Mouse (Mus musculus) ES-E14 (cell line): ENCODE data around the gene Hkdc1. TPM values are rescaled to one million over a fixed set of nuclear protein-coding genes. Genes with fewer than 3 reads are reported as not detected.
A peak's percentile ranks its signal among the peaks of the same experiment; 100 is the strongest.

ENCODE experiments used
- DNase-seq: peaks from one replicate; pipeline ENCODE4 v3.0.0-alpha.2; 2013; ENCODE audit warnings: low read depth, low spot score
- H3K27ac ChIP-seq: 2 replicates; pipeline ENCODE4 v1.5.1; 2012; ENCODE audit warnings: low read depth, mild to moderate bottlenecking, low read length, moderate library complexity, mixed read lengths; ENCODE audit not compliant: poor library complexity, insufficient read depth, severe bottlenecking
- H3K36me3 ChIP-seq: 2 replicates; pipeline ENCODE4 v1.6.1; 2012; ENCODE audit warnings: mild to moderate bottlenecking, low read length, moderate library complexity, mixed read lengths; ENCODE audit not compliant: control insufficient read depth, poor library complexity, insufficient read depth, severe bottlenecking
- H3K4me1 ChIP-seq, 2 experiments: fragments of 150-350 bp in 1 of 2; sonication (generic) in 1 of 2; 2 replicates each; pipeline ENCODE4 v1.6.1; 2012; ENCODE audit warnings: low read length in 2 of 2, mild to moderate bottlenecking in 1 of 2, mixed read lengths in 1 of 2; ENCODE audit not compliant: control insufficient read depth in 2 of 2, insufficient read depth in 2 of 2, poor library complexity in 1 of 2
- H3K4me3 ChIP-seq, 2 experiments: fragments of 150-350 bp in 1 of 2; sonication (generic) in 1 of 2; 2 replicates each; pipeline ENCODE4 v1.5.1; 2012; ENCODE audit warnings: low read length in 2 of 2, low read depth in 1 of 2, mild to moderate bottlenecking in 1 of 2, mixed read lengths in 1 of 2; ENCODE audit not compliant: insufficient read depth in 1 of 2, poor library complexity in 1 of 2, severe bottlenecking in 1 of 2
- H3K9ac ChIP-seq: 2 replicates; pipeline ENCODE4 v1.6.1; 2012; ENCODE audit warnings: low read depth, mild to moderate bottlenecking, low read length, mixed read lengths; ENCODE audit not compliant: poor library complexity, insufficient read depth, severe bottlenecking
- H3K9me3 ChIP-seq: fragments of 150-350 bp; sonication (generic); 2 replicates; pipeline ENCODE4 v1.6.1; 2012; ENCODE audit warnings: low read depth, mild to moderate bottlenecking, low read length; ENCODE audit not compliant: control insufficient read depth, insufficient read depth
- CHD2 ChIP-seq: IDR thresholded peaks from 2 replicates; pipeline ENCODE4 v1.6.1; 2014; ENCODE audit warnings: mild to moderate bottlenecking, low read depth, low read length, inconsistent platforms
- HCFC1 ChIP-seq: IDR thresholded peaks from 2 replicates; pipeline ENCODE4 v1.6.1; 2012; ENCODE audit warnings: low read length, inconsistent platforms, borderline replicate concordance; ENCODE audit not compliant: insufficient read depth
- MAFK ChIP-seq: IDR thresholded peaks from 2 replicates; pipeline ENCODE4 v1.6.1; 2014; ENCODE audit warnings: mild to moderate bottlenecking, low read depth, low read length, inconsistent platforms; ENCODE audit not compliant: insufficient read depth
- ZC3H11A ChIP-seq: IDR thresholded peaks from 2 replicates; pipeline ENCODE4 v1.6.1; 2012; ENCODE audit warnings: low read depth, mild to moderate bottlenecking, inconsistent platforms, low read length, borderline replicate concordance
- ZNF384 ChIP-seq: IDR thresholded peaks from 2 replicates; pipeline ENCODE4 v1.6.1; 2012; ENCODE audit warnings: low read depth, low read length, inconsistent platforms
- in situ Hi-C, 2 experiments: fragments of 600-800 bp; cut with MboI; formaldehyde crosslinking; loops; one replicate each; pipeline ENCODE4 v1.15.1; 2025; ENCODE audit warnings: low sequenced_read_pairs in 2 of 2, inconsistent platforms in 1 of 2; ENCODE audit not compliant: unreplicated experiment in 2 of 2
- total RNA-seq: library from RNA; depleted of rRNA; stranded (reverse); fragments of 300-350 nt; gene quantifications from 2 replicates; pipeline ENCODE4 v1.2.3, GENCODE M21; 2012

Hkdc1 gene
- total RNA-seq, 1 experiment, result 3.3 TPM

DNA sequence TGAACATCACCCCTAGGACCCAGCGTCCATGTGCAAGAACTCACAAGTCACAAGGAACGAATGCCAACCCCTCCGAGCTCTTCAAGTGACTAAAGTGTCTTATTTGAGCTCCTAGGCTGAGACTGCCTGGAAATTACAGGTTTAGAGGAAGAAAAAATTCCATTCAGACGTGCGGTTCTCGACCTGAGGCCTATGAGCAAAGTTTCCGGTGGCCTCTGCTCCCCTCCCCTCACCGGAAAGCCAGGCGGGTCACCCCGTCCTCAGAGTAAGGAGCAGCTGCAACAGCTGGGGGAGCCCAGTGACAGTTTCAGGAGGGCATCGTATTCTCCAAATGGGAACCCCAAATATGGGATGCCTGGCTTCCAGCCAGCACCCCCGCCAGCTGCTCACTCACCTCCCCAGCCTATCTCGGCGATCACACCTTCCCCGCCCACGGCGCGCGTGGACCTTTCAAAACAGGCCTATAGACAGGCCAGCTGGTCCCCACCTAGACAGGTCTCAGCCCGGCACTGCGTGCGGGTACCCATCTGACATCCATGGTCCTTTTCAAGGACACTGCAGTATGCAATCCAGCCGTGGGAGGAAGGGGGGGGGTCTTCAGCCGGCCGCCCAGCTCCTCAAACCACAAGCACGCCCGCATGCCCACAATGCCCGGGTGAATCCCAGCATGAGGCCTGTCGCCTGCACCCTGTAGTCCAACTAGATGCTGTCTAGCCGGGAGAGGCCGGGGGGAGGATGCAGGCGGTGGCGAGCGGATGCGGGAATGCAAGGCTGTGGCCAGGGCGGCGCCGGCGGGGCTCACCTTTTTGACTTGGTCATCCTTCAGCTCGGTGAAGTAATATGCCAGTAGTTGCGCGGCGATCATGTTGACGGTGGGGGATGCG lies 82.8 kb downstream of the Hkdc1 start:
- no peak for DNase-seq
- no peaks in the 10 kb centered on the region for H3K36me3 ChIP-seq
- H3K27ac ChIP-seq, result no peak overlapping the region
- peaks cover 14 to 29% of the 10 kb centered on the region in 2 experiments for H3K4me1 ChIP-seq
- H3K9ac ChIP-seq, result peak overlapping the region; percentile 60
- H3K9me3 ChIP-seq, result no peaks in the 10 kb centered on the region
- in situ Hi-C loops, result no loop called here
- peak overlapping the region; percentile 80 to 98 for H3K4me3 ChIP-seq
- TF ChIP-seq HCFC1 (no peak), ZC3H11A (no peak), MAFK (no peak), ZNF384 (no peak), CHD2 (no peak)

DNA sequence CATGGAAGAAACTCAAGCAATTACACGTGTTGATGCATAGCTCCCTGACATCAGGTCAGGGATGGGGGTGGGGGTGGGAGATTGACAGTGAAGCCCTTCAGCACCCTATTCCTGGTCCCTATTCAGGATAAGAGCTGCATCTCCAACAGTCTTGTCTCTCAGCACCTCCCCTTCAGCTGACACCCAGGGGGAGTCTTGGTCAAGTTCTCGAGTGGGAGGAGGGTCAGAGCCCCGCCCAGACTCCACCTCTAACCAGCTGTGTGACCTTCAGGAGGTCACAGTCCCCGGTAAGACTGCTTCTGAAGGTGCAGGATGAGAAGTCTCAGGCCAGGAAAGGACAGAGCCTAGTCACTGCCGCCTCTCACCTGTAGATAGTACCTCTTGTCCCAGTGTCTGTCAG lies 83.7 kb downstream of the Hkdc1 start:
- Histone ChIP-seq H3K9ac (no peak overlapping the region), H3K27ac (peak overlapping the region; percentile 1; the same call in 1 of the 2 replicates), H3K4me3 (peak overlapping the region; percentile 4 to 98), H3K36me3 (no peaks in the 10 kb centered on the region), H3K4me1 (peaks cover 14 to 31% of the 10 kb centered on the region in 2 experiments), H3K9me3 (no peaks in the 10 kb centered on the region)
- TF ChIP-seq ZC3H11A, result no peak
- TF ChIP-seq HCFC1, result no peak
- no peak for TF ChIP-seq CHD2
- no peak for TF ChIP-seq MAFK
- TF ChIP-seq ZNF384, result no peak
- in situ Hi-C loops, result no loop called here
- DNase-seq, result peak; percentile 40

DNA sequence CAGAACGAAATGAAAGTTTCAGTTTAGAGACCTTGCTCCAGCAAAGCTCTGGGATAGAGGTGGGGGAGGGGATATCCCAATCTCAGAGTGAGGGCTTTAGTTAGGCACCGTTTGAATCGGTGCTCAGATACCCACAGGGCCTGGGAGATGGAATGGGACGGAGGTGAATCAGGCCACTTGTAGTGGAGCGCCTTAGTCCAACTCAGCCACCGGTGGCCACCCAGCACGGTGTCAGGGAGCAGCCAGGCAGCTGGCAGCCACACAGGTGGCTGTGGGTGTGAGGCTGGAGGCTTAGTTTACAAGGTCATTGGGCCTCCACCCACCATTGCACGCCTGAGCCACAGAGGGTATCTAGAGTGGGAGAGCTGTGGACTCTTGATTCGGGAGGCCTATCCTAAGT lies 84.1 kb downstream of the Hkdc1 start:
- no peaks in the 10 kb centered on the region for H3K36me3 ChIP-seq
- peak overlapping the region; percentile 30; the same call in 1 of the 2 replicates for H3K9ac ChIP-seq
- TF ChIP-seq HCFC1 (no peak), MAFK (no peak), ZC3H11A (no peak), ZNF384 (no peak), CHD2 (no peak)
- in situ Hi-C loops, result no loop called here
- H3K27ac ChIP-seq, result peak overlapping the region; percentile 1; the same call in 1 of the 2 replicates
- no peaks in the 10 kb centered on the region for H3K9me3 ChIP-seq
- DNase-seq, result no peak
- H3K4me3 ChIP-seq, result peak overlapping the region; percentile 4 to 98; a peak in 3 of 4 replicates
- peaks cover 14 to 31% of the 10 kb centered on the region in 2 experiments for H3K4me1 ChIP-seq

- DNase-seq, result no peak
- H3K9ac ChIP-seq, result no peak overlapping the region
- peaks cover 14 to 38% of the 10 kb centered on the region in 2 experiments for H3K4me1 ChIP-seq
- H3K36me3 ChIP-seq, result no peaks in the 10 kb centered on the region
- no peaks in the 10 kb centered on the region for H3K9me3 ChIP-seq
- peak overlapping the region; percentile 10; the same call in 1 of the 2 replicates for H3K27ac ChIP-seq
- in situ Hi-C loops, result no loop called here
- TF ChIP-seq MAFK (no peak), ZNF384 (0 out of 2 replicates have a peak, but pooled peaks have one; percentile 34)
- H3K4me3 ChIP-seq, result no peak overlapping the region
Measured at GRCm38 (mm10) chr10:62336601-62337578, 85.4 kb downstream of the Hkdc1 start.
